Mouse (Mus musculus) brain, embryonic 14.5 days (tissue): ENCODE measurements around the gene Hspa12a.

Experiments
- CTCF ChIP-seq: fragments of 200-500 bp; IDR thresholded peaks from 2 replicates; pipeline ENCODE4 v1.5.1; 2012; ENCODE audit warnings: inconsistent platforms, mild to moderate bottlenecking, moderate library complexity, borderline replicate concordance; ENCODE audit not compliant: insufficient read depth, insufficient read length; ENCODE audit errors: extremely low read depth
- POLR2A ChIP-seq: fragments of 200-500 bp; IDR thresholded peaks from 2 replicates; pipeline ENCODE4 v1.6.1; 2012; ENCODE audit warnings: mild to moderate bottlenecking, inconsistent platforms, borderline replicate concordance; ENCODE audit not compliant: poor library complexity, insufficient read depth, insufficient read length, severe bottlenecking; ENCODE audit errors: extremely low read depth

DNA sequence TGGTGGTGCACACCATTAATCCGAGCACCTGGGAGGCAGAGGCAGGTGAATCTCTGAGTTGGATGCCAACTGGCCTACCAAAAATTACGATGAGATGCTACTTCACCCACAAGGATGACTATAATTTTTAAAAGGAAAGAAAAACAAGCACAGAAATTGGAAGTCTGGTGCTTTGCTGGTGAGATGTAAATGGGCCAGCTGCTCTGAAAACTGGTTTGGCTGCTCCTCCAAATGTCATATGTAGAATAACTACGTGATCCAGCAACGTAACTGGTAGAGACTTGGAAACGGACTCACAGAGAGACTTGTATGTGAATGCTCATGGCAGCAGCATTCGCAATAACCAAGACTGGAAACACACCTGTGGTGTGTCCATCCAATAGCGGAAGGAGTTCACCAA lies 113.3 kb downstream of the Hspa12a start:
- no peak for TF ChIP-seq CTCF
- no peak for TF ChIP-seq POLR2A
